Comparison of ENCODE assay signal across 10 mouse cellular contexts in genomic region chr1:155038631-155039625, GRCm38 (mm10).
DNase-seq lines count a peak whose midpoint lies in the region; ATAC-seq and TF ChIP-seq lines count a peak whose summit lies in the region.
"Had no signal": no experiment of that assay in that cellular context is flagged by ENCODE, and none has a peak within 500 bp of the region (broad histone marks: within the 10 kb centered on the region; RNA-seq: fewer than 3 reads in every experiment).

No protein-coding gene starts in this region.

- peaks cover 23 to 38% of the 10 kb centered on the region in 2 experiments for H3K4me1 ChIP-seq in heart, embryonic 14.5 days (ENCODE audit: control insufficient read depth in 2 of 2, insufficient read depth in 2 of 2, low read length in 2 of 2)
- H3K4me1 ChIP-seq in midbrain, embryonic 14.5 days (ENCODE audit: control insufficient read depth, insufficient read depth, low read length): no peaks in the 10 kb centered on the region

- no peaks in the 10 kb centered on the region for H3K27me3 ChIP-seq in heart, embryonic 14.5 days (ENCODE audit: control insufficient read depth, insufficient read depth, low read length)
- no peaks in the 10 kb centered on the region for H3K27me3 ChIP-seq in midbrain, embryonic 14.5 days (ENCODE audit: control insufficient read depth, insufficient read depth, low read length)
- H3K27me3 ChIP-seq: neural tube, embryonic 13.5 days had no signal

- ATAC-seq in heart, embryonic 14.5 days (ENCODE audit: insufficient number of reproducible peaks, insufficient read depth, low FRiP score, low read depth): peak; percentile 88
- no peak for ATAC-seq in midbrain, embryonic 14.5 days (ENCODE audit: low FRiP score, low TSS enrichment)

- H3K4me2 ChIP-seq in heart, embryonic 14.5 days (ENCODE audit: low read length): peak overlapping the region; percentile 59
- H3K4me2 ChIP-seq in midbrain, embryonic 14.5 days (ENCODE audit: low read length): no peak overlapping the region
- H3K4me2 ChIP-seq: neural tube, embryonic 13.5 days had no signal

- no peak overlapping the region for H3K4me3 ChIP-seq in heart, embryonic 14.5 days (ENCODE audit: control insufficient read depth in 1 of 2, insufficient read depth in 1 of 2, low read depth in 1 of 2, low read length in 2 of 2)
- no peak overlapping the region for H3K4me3 ChIP-seq in gastrocnemius, adult 2 months
- no peak overlapping the region for H3K4me3 ChIP-seq in midbrain, embryonic 14.5 days (replicated peaks; ENCODE audit: low read depth, low read length)
- H3K4me3 ChIP-seq: neural tube, embryonic 13.5 days had no signal

- peak overlapping the region; percentile 56 for H3K9ac ChIP-seq in heart, embryonic 14.5 days (ENCODE audit: low read length)
- no peak overlapping the region for H3K9ac ChIP-seq in midbrain, embryonic 14.5 days (replicated peaks; ENCODE audit: low read length)
- H3K9ac ChIP-seq: neural tube, embryonic 13.5 days had no signal

- WGBS in heart, embryonic 14.5 days: 22% methylated on average over 11 of the region's 11 CpGs
- WGBS in midbrain, embryonic 14.5 days: 72% methylated on average over 11 of the region's 11 CpGs

- H3K27ac ChIP-seq in heart, embryonic 14.5 days (replicated peaks in 1 of 2; ENCODE audit: control insufficient read depth in 1 of 2, insufficient read depth in 1 of 2, low read depth in 2 of 2, low read length in 2 of 2): peak overlapping the region; percentile 97 to 99
- H3K27ac ChIP-seq in gastrocnemius, adult 2 months: no peak overlapping the region
- H3K27ac ChIP-seq in midbrain, embryonic 14.5 days (replicated peaks; ENCODE audit: low read depth, low read length): no peak overlapping the region
- H3K27ac ChIP-seq: neural tube, embryonic 13.5 days had no signal

- DNase-seq in left cerebral cortex, postnatal 36 days (ENCODE audit: low spot score in 2 of 2): peak; percentile 23 to 35
- no peak for DNase-seq in left cerebral cortex, postnatal 10 days (ENCODE audit: extremely low spot score in 1 of 2, low spot score in 2 of 2)
- peak; percentile 73 to 85 for DNase-seq in cerebellum, adult 18-20 months
- peak; percentile 77 to 80 for DNase-seq in spleen, postnatal 36 days (ENCODE audit: low spot score in 2 of 2)
- no peak for DNase-seq in gastrocnemius, adult 2 months
- DNase-seq in midbrain, embryonic 14.5 days: no peak
- DNase-seq in urinary bladder, postnatal 10 days (ENCODE audit: low spot score): no peak
- DNase-seq: kidney, postnatal 4 days had no signal

- intact Hi-C loops in left cerebral cortex, postnatal 36 days (cut with DNase I): no loop called here
- intact Hi-C loops in left cerebral cortex, postnatal 10 days (cut with DNase I): no loop called here
- intact Hi-C loops in gastrocnemius, adult 2 months (cut with DNase I): no loop called here

- no peaks in the 10 kb centered on the region for H3K9me3 ChIP-seq in heart, embryonic 14.5 days (ENCODE audit: control insufficient read depth, low read length)
- no peaks in the 10 kb centered on the region for H3K9me3 ChIP-seq in midbrain, embryonic 14.5 days (ENCODE audit: control insufficient read depth, low read length)
- H3K9me3 ChIP-seq: neural tube, embryonic 13.5 days had no signal

- no peaks in the 10 kb centered on the region for H3K36me3 ChIP-seq in heart, embryonic 14.5 days (ENCODE audit: control insufficient read depth, insufficient read depth, low read length)
- H3K36me3 ChIP-seq in midbrain, embryonic 14.5 days (ENCODE audit: control insufficient read depth, insufficient read depth, low read length): no peaks in the 10 kb centered on the region
- H3K36me3 ChIP-seq: neural tube, embryonic 13.5 days had no signal

- TF ChIP-seq CTCF in gastrocnemius, adult 2 months (IDR thresholded peaks at IDR 0.05): no peak

Comparison
In these comparisons a context has a peak if more than half of its experiments do, and no peak if none do; other contexts are left out.
1. DNase-seq: peak in left cerebral cortex, postnatal 36 days (2 of 2), cerebellum, adult 18-20 months (2 of 2) and spleen, postnatal 36 days (2 of 2); none in left cerebral cortex, postnatal 10 days (0 of 2), gastrocnemius, adult 2 months (single experiment), midbrain, embryonic 14.5 days (single experiment) and urinary bladder, postnatal 10 days (single experiment).
2. H3K27ac ChIP-seq: peak in heart, embryonic 14.5 days (2 of 2); none in gastrocnemius, adult 2 months (single experiment) and midbrain, embryonic 14.5 days (single experiment).